Mouse (Mus musculus): ENCODE measurements around the gene Sparc.

Sparc gene

DNA sequence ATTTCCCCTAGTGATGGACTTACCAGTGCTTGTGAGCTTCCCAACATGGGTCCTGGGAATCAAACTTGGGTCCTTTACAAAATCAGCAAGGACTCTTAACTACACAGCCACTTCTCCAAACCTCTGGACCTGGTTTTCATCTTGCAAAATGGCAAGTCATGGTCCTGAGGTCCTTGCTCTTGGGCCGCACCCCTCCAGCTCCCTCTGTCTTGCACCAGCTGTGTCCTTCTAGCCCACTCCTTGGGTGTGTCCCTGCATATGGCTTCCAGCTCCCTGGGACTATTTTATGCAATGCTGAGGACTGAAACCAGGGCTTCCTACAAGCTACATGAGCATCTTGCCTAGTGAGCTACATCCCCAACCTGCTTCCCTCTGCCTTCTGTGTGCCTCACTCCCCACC is at the start of gene Sparc:
TSS of gene Sparc (minus strand) at position 206 of the 400 bp plus-strand sequence.
- in situ Hi-C loops (cut with MboI; ENCODE audit: low pct_unique_long_range_greater_than_20kb in 1 of 2, low sequenced_read_pairs in 2 of 2, unreplicated experiment in 1 of 2), result no loop called here

DNA sequence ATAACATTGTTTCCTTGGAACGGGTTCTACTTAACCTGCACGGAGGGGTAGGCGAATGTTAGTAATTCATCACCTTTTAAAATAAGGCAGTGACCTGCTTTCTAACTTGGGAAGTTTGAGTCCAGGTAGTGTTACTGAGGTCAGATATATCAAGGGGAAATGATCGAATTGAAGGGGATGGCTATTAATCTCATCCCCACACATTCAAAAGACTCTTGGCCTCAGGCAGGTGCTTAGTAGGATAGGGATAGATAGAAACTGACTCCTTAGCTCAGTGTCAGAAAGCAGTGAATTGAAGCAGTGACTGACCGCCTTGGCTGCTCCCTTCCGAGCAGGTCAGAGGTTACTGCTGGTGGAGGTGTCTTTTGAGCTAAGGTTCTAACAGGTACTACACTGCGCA is 48.5 kb upstream of the Sparc start:
- in situ Hi-C loops (cut with MboI; ENCODE audit: low pct_unique_long_range_greater_than_20kb in 1 of 2, low sequenced_read_pairs in 2 of 2, unreplicated experiment in 1 of 2), result no loop called here

DNA sequence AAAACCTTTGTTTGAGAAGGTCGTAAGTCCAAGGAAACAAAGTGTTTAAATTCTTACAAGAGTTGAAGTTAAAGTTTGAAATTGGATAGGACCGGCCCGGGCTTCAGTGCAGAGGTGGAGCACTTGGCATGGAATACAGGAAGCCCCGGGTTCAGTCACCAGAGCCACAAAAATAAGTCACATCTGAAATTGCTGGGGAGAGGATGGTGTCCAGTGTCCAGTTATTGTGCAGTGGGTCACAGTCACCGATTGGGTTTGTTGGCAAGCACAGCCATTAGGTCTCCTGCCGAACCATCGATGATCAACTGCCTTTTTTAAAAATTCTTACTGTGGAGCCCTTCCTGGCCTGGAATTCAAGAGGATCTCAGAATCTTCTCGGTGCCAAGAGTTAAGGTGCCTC is 47.8 kb upstream of the Sparc start:
- in situ Hi-C loops (cut with MboI; ENCODE audit: low pct_unique_long_range_greater_than_20kb in 1 of 2, low sequenced_read_pairs in 2 of 2, unreplicated experiment in 1 of 2), result no loop called here

DNA sequence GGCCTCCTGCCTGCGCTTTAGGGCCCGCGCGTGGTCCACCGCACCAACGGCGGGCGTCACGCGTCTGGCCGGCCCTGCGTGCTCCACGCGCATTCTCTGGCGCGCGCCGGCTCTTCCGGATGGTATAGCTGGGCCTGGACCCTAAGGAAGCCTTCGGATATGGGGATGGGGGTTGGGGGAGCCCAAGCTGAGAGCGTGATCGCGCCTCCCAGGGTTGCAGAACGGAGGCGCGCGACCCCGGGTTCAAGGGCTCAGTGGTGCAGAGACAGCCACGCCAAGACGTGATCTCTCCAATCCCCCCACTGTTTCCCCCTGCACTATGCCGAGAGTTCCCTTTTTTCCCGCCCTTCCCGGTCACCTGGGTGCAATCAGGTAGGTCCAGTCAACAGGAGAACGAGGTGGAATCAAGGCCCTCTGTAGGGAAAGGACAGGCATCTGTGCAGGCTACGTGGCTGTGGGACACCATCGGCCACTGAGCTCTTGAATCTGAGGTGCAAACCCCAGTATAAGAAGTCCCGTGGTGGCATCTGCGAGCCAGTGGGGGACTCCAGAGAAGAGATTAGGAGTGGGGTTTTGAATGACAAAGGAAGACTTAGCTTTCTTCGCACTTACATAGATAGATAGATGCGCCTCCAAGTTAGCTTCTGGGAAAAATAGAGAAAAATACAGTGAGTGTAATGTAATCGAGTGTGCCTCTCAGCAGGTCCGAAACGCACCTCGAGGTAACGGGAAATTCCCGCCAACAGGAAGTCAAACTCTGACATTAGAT is 47.1 kb upstream of the Sparc start:
- in situ Hi-C loops (cut with MboI; ENCODE audit: low pct_unique_long_range_greater_than_20kb in 1 of 2, low sequenced_read_pairs in 2 of 2, unreplicated experiment in 1 of 2), result no loop called here

DNA sequence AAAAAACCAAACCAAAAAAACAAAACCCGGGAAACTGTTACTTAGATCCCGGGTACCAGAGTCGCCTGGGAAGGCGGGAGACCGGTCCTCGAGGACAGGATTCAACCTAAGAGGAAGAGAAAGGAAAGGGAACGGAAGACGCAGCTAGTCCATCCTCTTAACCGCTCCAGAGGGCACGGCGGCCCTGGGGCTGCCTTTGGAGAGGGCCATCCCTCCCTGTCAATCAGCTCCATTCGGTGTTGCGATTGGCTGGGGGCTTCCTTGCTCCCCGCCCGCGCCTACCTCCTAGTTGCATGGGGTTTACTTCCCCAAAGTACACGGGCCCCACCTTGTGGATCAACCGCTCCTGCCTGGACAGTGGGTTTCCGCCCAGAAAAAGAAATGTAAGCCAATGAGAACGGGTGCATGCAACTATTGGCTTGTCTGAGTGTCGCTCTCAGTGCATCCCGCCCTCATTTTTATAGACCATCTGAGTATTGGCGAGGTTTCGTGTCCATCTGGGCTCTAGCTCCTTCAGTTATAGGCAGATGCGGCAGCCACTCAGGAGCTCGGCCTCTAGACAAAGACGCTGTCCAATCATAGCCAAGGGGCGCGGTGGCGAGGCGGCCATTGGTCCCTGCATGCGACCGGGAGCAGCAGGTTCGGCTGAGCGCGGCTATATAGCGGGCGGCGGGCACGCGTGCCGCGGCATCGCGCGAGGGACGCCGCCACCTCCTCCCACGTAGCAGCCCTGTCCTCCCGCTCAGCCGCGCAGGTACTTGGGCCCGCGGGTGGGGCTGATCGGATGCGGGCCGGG is 46.3 kb upstream of the Sparc start, which contains the start of gene G3bp1:
TSS of gene G3bp1 (plus strand) at position 638 of the 796 bp plus-strand sequence.
- in situ Hi-C loops (cut with MboI; ENCODE audit: low pct_unique_long_range_greater_than_20kb in 1 of 2, low sequenced_read_pairs in 2 of 2, unreplicated experiment in 1 of 2), result no loop called here

DNA sequence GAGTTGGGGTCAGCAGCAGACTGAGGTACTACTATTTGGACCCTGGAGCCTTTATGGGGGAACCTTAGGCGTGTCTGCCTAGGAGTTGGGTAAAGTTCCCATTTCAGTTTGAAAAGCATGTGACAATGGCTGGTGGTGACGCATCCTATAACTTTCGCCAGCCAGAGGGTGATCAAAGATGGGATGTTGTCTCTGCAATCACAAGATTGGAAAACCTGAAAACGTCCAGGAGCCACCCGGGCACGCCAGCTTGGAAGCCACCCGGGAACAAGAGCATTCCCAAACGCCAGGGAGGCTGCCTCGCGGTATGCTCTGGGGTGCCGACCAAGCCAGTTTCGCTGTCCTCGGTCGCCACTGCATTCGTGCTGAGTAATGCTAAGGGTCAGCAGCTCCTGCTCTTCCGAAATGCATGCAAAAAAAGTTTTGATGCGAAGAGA is 45.6 kb upstream of the Sparc start:
- in situ Hi-C loops (cut with MboI; ENCODE audit: low pct_unique_long_range_greater_than_20kb in 1 of 2, low sequenced_read_pairs in 2 of 2, unreplicated experiment in 1 of 2), result no loop called here

DNA sequence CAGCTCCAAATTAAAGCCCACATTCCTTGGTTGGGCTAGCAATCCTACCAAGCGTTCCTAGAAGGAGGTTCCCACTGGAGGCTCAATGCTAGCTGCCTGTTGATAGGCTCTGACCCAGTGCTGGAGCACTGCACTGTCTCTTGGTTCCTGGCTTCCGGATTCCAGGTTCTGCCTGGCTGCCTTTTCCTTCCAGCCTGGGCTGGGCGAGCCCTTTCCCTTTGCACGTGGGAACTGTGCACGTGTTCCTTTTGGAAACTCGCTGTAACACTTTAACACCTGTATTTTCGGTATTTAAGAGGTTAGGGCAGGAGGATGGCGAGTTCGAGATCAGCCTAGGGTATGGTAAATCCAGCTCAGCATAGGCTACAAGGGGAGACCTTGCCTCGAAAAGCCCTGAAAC is 45.0 kb upstream of the Sparc start:
- in situ Hi-C loops (cut with MboI; ENCODE audit: low pct_unique_long_range_greater_than_20kb in 1 of 2, low sequenced_read_pairs in 2 of 2, unreplicated experiment in 1 of 2), result no loop called here

DNA sequence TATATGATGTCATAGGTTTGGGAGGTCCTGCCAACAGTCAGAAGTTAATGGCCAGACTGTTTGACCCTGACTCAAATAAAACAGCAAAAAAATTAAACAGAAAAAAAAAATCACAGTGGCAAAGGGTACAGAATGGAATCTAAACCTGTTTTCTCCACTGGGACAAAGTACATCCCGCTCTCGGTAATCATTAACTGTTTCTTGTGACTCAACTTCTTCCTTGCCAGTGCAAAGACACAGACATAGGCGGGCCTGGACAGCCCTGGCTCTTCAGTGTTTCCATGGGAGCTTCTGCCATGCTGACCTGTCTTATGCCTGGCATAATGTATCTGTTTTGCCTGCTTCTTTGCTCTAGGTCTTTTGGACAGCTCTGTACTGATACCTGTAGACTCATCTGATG is 42.2 kb upstream of the Sparc start:
- in situ Hi-C loops (cut with MboI; ENCODE audit: low pct_unique_long_range_greater_than_20kb in 1 of 2, low sequenced_read_pairs in 2 of 2, unreplicated experiment in 1 of 2), result no loop called here

DNA sequence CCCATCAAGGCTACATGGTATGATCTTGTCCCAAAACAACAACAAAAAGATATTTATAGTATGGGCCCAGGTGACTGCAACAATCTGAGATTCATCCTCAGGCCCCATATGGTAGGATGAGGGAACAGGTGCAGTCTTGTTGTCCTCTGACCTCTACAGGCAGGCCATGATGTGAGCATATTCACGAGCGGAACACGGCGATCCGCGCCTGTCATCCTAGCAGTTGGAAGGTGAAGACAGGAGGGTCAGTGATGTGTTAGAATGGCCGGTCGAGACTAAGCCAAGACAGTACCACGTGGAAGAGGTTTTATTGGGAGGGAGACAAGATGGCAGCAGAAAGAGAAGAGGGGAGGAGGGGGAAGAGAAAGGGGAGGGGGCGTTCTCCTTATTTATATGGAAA is 41.7 kb upstream of the Sparc start:
- in situ Hi-C loops (cut with MboI; ENCODE audit: low pct_unique_long_range_greater_than_20kb in 1 of 2, low sequenced_read_pairs in 2 of 2, unreplicated experiment in 1 of 2), result no loop called here

DNA sequence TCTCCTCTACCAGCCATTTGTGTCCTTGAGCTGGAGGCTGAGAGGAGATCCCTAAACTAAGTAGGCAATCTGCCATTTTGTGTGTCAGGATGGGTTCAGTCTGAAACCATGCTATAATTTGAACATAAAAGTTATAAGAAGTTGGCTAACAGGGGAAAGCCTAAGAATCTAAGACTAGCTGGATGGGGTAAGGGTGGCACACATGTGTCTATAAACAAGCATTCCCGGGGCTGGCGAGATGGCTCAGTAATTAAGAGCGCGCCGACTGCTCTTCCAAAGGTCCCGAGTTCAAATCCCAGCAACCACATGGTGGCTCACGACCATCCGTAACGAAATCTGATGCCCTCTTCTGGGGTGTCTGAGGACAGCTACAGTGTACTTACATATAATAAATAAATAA is 39.2 kb upstream of the Sparc start:
- in situ Hi-C loops (cut with MboI; ENCODE audit: low pct_unique_long_range_greater_than_20kb in 1 of 2, low sequenced_read_pairs in 2 of 2, unreplicated experiment in 1 of 2), result no loop called here

DNA sequence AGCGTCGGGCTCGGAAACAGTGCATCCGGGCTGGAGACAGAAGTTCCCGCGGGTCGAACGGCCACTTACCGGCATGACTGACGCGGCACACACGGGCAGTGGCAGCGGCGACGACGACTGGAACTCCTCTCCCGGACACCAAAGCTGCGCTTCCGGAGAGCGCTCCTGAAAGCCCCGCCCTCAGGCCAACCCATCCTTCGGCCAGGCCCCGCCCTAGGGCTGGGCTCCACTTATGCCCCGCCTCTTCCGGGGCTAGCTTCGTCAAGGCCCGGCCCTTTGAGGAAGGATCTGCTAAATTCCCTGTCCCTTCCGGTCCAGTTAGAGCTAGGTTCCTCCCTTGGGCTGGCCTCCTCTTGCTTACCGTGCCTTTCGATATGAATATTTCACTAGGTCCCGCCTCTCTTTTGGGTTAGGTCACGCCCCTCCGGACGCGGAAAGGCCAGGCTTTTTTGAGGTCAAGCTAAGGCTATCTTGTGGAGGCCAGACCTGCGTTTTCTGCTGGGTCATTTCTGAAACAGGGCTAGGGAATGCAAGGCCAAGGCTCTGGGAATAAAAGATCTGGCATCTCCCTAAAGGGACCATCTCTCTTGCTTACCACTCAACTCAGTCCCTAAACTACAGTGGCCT is 38.1 kb upstream of the Sparc start, which contains the start of gene Atox1:
TSS of gene Atox1 (minus strand) at position 221 of the 627 bp plus-strand sequence.
- in situ Hi-C loops (cut with MboI; ENCODE audit: low pct_unique_long_range_greater_than_20kb in 1 of 2, low sequenced_read_pairs in 2 of 2, unreplicated experiment in 1 of 2), result no loop called here

DNA sequence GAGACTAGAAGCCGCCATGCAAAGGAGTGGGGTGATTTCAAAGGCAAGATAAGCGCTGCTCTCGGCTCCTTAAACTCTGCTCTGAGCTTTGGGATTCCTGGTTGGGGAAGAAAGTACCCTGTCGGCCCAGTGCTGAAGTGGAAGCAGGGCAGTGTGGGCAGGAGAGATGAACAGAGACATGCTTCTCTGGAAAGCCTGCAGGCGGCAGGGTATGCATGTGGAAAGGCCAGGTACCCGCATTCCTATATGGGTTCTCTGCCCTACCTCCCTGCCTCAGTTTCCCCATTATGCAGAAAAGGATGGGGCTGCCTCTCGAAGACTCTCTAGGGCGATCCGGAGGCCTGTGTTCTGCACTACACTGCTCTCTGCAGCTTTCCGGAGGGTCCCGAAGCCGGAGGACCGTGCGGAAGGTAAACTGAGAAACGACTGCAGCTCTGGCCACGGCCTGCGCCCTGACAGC is 37.6 kb upstream of the Sparc start:
- in situ Hi-C loops (cut with MboI; ENCODE audit: low pct_unique_long_range_greater_than_20kb in 1 of 2, low sequenced_read_pairs in 2 of 2, unreplicated experiment in 1 of 2), result no loop called here

DNA sequence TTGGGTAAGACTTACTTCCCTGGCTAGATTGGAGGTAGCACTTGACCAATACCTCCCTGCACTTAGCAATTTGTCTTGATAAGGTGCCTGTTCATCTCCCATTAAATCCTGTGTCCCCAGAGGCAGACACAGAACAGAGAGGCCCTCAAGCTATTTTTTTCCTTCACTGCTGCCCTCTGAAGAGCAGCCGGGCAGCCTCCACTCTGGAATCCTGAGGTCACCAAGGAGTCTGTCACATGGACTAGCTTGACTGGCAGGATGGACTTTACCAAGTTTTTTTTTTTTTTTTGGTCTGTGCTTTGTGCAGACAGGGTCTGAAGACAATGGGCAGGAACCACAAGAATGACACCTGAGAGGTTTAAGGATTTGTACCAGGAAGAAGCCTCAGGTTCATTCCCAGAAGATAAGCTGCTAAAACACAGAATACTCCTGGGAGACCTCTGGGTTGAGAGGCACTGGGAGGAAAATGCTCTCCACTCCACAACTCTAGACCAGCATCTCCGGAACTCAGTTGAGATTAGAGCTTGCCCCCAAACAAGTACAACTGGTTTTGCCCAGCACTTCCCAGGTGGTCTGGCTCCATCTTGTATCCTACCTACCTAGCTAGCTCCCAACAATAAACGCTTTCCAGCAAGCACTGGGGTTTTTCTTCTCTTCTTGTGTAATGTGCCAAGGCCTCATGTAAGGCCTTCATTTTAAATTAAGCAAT is 37.0 kb upstream of the Sparc start:
- in situ Hi-C loops (cut with MboI; ENCODE audit: low pct_unique_long_range_greater_than_20kb in 1 of 2, low sequenced_read_pairs in 2 of 2, unreplicated experiment in 1 of 2), result no loop called here

DNA sequence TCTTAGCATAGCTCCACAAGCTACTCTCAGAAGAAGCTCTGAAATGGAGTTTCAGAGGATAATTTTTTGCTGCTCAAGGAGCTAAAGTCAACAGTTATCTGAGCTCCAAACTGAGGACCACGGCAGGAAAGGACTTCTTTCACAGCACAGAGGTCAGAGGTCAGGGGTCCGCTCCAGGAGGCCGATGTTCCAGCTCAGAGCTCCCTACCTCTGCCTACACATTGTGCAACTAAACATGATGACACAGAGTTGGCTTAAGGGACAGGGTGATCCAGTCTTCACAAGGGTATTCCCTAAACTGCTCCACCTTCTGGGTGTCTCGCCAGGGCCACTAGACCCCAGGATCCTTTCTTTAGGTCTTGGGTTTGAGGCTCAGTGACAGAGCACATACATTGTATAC is 35.5 kb upstream of the Sparc start:
- in situ Hi-C loops (cut with MboI; ENCODE audit: low pct_unique_long_range_greater_than_20kb in 1 of 2, low sequenced_read_pairs in 2 of 2, unreplicated experiment in 1 of 2), result no loop called here

DNA sequence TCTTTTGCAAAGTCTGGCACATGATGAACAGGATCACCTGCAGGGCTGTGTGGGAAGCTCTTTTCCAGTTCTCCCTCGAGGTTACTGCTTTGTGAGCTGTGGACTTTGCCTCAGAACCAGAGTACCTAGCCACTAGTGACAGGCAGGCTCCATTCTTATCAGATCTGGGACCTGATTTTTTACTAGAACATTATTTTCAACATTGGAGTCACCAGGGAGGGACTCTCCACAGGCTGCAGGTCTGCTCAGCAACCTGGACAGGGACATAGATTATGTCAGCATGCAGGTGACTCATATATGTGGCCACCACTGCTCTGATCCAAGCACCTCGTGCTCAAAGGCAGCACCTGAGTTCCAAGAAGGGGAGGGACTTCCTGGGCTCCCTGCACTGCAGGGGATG is 32.2 kb upstream of the Sparc start:
- in situ Hi-C loops (cut with MboI; ENCODE audit: low pct_unique_long_range_greater_than_20kb in 1 of 2, low sequenced_read_pairs in 2 of 2, unreplicated experiment in 1 of 2), result no loop called here

DNA sequence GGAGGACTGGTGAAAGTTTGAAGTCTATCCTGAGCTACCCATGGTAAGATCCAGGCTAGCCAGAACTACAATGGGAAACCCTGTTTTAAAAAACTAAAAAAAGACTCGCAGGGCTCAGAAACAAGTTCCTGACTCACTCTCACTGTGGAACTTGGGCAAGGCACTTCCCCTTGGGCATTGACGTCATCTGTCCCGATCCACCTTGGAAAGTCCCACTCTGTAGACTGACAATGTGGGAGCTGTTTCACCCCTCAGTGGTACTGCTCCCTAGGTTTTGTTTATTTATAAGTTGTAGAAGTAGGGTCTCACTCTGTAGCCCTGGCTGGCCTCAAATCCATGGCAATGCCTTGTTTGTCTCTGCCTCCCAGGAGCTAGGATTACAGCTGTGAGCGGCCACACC is 30.7 kb upstream of the Sparc start:
- in situ Hi-C loops (cut with MboI; ENCODE audit: low pct_unique_long_range_greater_than_20kb in 1 of 2, low sequenced_read_pairs in 2 of 2, unreplicated experiment in 1 of 2), result no loop called here

DNA sequence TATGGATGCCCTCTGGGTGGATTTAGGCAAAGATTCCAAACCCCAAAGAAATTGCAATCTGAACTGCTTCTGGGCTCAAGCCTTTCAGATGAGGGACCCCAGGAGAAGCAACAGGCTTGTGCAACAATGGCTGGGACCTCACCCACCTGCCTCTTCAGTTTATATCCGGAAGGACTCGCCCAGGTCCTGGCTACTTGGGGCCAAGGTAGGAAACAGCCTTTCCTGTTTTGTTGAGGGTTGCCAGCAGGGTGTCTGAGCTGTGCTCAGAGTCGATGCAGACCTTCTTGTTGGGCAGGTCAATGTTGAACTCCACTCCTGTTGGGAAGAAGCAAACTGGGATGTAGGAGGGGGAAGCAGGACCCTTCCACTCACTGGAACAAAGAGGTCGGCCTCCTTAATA is 27.3 kb upstream of the Sparc start:
- in situ Hi-C loops (cut with MboI; ENCODE audit: low pct_unique_long_range_greater_than_20kb in 1 of 2, low sequenced_read_pairs in 2 of 2, unreplicated experiment in 1 of 2), result no loop called here

DNA sequence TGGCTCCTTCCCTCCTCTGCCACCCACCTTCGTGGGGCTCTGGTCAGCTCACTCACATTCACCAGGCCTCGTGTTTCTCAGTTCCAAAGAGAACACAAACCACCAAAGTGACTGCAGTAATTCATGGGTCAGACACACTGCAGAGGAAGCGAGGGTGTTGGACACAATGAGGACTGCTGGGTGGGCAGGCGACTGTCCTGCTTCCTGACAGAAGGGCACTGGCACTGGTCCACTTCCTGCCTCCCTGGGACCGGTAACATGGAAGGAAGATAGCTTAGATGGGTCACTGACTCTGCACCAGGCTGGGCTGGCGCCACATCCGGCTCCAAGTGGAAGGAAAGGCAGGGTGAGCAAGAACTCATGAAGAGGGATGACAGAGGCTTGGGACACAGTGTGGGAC is 26.5 kb upstream of the Sparc start:
- in situ Hi-C loops (cut with MboI; ENCODE audit: low pct_unique_long_range_greater_than_20kb in 1 of 2, low sequenced_read_pairs in 2 of 2, unreplicated experiment in 1 of 2), result loop anchor here (5.0 to 10.0 kb wide), 4 partner anchors 62 to 285 kb away; partner anchors contain the start of gene Slc36a1 (in 1 of the 2)

All from mouse embryonic stem cell (cell line).